Mouse (Mus musculus): Measurements from ENCODE around the gene Crot.
"Not testable (repeated sequence)": the region's sequence is repeated elsewhere in the genome, so short reads cannot be mapped to it uniquely, and the experiment has no call there.

The Crot gene

GRCm38 (mm10) chr5:8991626-8992025 is 5.5 kb downstream of the Crot start:
- DNase-seq = no peak

GRCm38 (mm10) chr5:8990526-8990925 is 6.6 kb downstream of the Crot start:
- DNase-seq = no peak

- DNase-seq = no peak
Observed at GRCm38 (mm10) chr5:8987925-8988324, 9.2 kb downstream of the Crot start.

GRCm38 (mm10) chr5:8985470-8985869 is 11.7 kb downstream of the Crot start:
- DNase-seq = no peak

GRCm38 (mm10) chr5:8974721-8975120 is 22.4 kb downstream of the Crot start:
- no peak for DNase-seq

GRCm38 (mm10) chr5:8972355-8972754 is 24.8 kb downstream of the Crot start:
- no peak for DNase-seq

- no peak for DNase-seq
Observed at GRCm38 (mm10) chr5:8970694-8971093, 26.4 kb downstream of the Crot start.

- DNase-seq = no peak
Observed at GRCm38 (mm10) chr5:8964487-8964886, 32.6 kb downstream of the Crot start.

GRCm38 (mm10) chr5:8960534-8960933 is 36.6 kb downstream of the Crot start:
- DNase-seq = no peak

- no peak for DNase-seq
Observed at GRCm38 (mm10) chr5:8955544-8955943, 41.6 kb downstream of the Crot start.

GRCm38 (mm10) chr5:8953660-8954059 is 43.5 kb downstream of the Crot start:
- DNase-seq = no peak

GRCm38 (mm10) chr5:8947423-8948110 is 49.6 kb downstream of the Crot start:
- DNase-seq = no peak

GRCm38 (mm10) chr5:8943836-8944235 is 53.3 kb downstream of the Crot start:
- DNase-seq = peak; percentile 62

GRCm38 (mm10) chr5:8941266-8941665 is 55.9 kb downstream of the Crot start:
- DNase-seq = not testable (repeated sequence)

GRCm38 (mm10) chr5:8937965-8938364 is 59.2 kb downstream of the Crot start:
- no peak for DNase-seq

- no peak for DNase-seq
Observed at GRCm38 (mm10) chr5:8928440-8928839, 68.7 kb downstream of the Crot start.

- DNase-seq = no peak
Observed at GRCm38 (mm10) chr5:8917069-8917468, 80.1 kb downstream of the Crot start.

GRCm38 (mm10) chr5:8916400-8916799 is 80.7 kb downstream of the Crot start:
- no peak for DNase-seq

Data from layer of hippocampus, adult 9-11 months (tissue).